Mouse (Mus musculus): ENCODE measurements around the gene Il6st.
"Not testable (repeated sequence)": the region's sequence is repeated elsewhere in the genome, so short reads cannot be mapped to it uniquely, and the experiment has no call there.

The Il6st gene

GRCm38 (mm10) chr13:112463868-112464625 lies at the start of gene Il6st:
Gene Il6st, plus strand, starts transcription at chr13:112464070.
- peak; percentile 98 to 99 for DNase-seq

- no peak for DNase-seq
These were observed 48.0 kb upstream of the Il6st start for GRCm38 (mm10) chr13:112415896-112416295.

- no peak for DNase-seq
These were observed 47.3 kb upstream of the Il6st start for GRCm38 (mm10) chr13:112416410-112417162.

GRCm38 (mm10) chr13:112417163-112417523 lies 46.7 kb upstream of the Il6st start:
- peak; percentile 19 to 33 for DNase-seq

GRCm38 (mm10) chr13:112417861-112418423 lies 45.9 kb upstream of the Il6st start:
- DNase-seq = no peak

- DNase-seq = no peak
These were observed 45.3 kb upstream of the Il6st start for GRCm38 (mm10) chr13:112418595-112418994.

GRCm38 (mm10) chr13:112424212-112424611 lies 39.7 kb upstream of the Il6st start:
- DNase-seq = no peak

- no peak for DNase-seq
These were observed 39.2 kb upstream of the Il6st start for GRCm38 (mm10) chr13:112424635-112425034.

- DNase-seq = no peak
These were observed 38.7 kb upstream of the Il6st start for GRCm38 (mm10) chr13:112425181-112425654.

GRCm38 (mm10) chr13:112426265-112427135 lies 37.4 kb upstream of the Il6st start:
- DNase-seq = no peak

- DNase-seq = not testable (repeated sequence)
These were observed 36.8 kb upstream of the Il6st start for GRCm38 (mm10) chr13:112427136-112427470.

GRCm38 (mm10) chr13:112427521-112427920 lies 36.3 kb upstream of the Il6st start:
- DNase-seq = no peak

- DNase-seq = no peak
These were observed 30.6 kb upstream of the Il6st start for GRCm38 (mm10) chr13:112433271-112433670.

- DNase-seq = no peak
These were observed 28.4 kb upstream of the Il6st start for GRCm38 (mm10) chr13:112435241-112436075.

- no peak for DNase-seq
These were observed 27.6 kb upstream of the Il6st start for GRCm38 (mm10) chr13:112436288-112436687.

GRCm38 (mm10) chr13:112438001-112438868 lies 25.6 kb upstream of the Il6st start:
- no peak for DNase-seq

GRCm38 (mm10) chr13:112439105-112439818 lies 24.6 kb upstream of the Il6st start:
- peak; percentile 21 to 39 for DNase-seq

- DNase-seq = peak; percentile 67 to 77
These were observed 23.9 kb upstream of the Il6st start for GRCm38 (mm10) chr13:112439917-112440361.

- no peak for DNase-seq
These were observed 23.2 kb upstream of the Il6st start for GRCm38 (mm10) chr13:112440668-112441067.
